Mouse (Mus musculus): ENCODE measurements around the gene Fcgr3. TPM values are rescaled to one million over a fixed set of nuclear protein-coding genes. Genes with fewer than 3 reads are reported as not detected.
"Not testable (repeated sequence)": the region's sequence is repeated elsewhere in the genome, so short reads cannot be mapped to it uniquely, and the experiment has no call there.

Gene Fcgr3
- polyA plus RNA-seq, 2 experiments = 14.6 to 24.6 TPM

GRCm38 (mm10) chr1:171085718-171086117, 21.0 kb upstream of the Fcgr3 start:
- H3K36me3 ChIP-seq (replicated peaks; ENCODE audit: control insufficient read depth, insufficient read depth, low read depth) = no peaks in the 10 kb centered on the region
- DNase-seq (ENCODE audit: low read depth in 3 of 3, low spot score in 3 of 3) (no peak), ATAC-seq (ENCODE audit: insufficient read depth) (no peak)
- H3K4me3 ChIP-seq (ENCODE audit: insufficient read depth in 1 of 2, low read depth in 2 of 2, low read length in 2 of 2) = peak overlapping the region; percentile 43 to 45
- H3K4me1 ChIP-seq (replicated peaks; ENCODE audit: control insufficient read depth in 2 of 2, insufficient read depth in 2 of 2, low read length in 1 of 2) = peaks cover 5 to 10% of the 10 kb centered on the region in 2 experiments
- H3K4me2 ChIP-seq (ENCODE audit: low read depth) = peak overlapping the region; percentile 67
- no peak overlapping the region for H3K9ac ChIP-seq (replicated peaks)
- peaks cover 15% of the 10 kb centered on the region for H3K27me3 ChIP-seq (ENCODE audit: control insufficient read depth, insufficient read depth, low read length)
- no peak overlapping the region for H3K27ac ChIP-seq
- H3K9me3 ChIP-seq (ENCODE audit: control insufficient read depth, low read length) = no peaks in the 10 kb centered on the region
- 1% methylated on average over 26 of the region's 26 CpGs for WGBS (ENCODE audit: insufficient replicate concordance)
- TF ChIP-seq CTCF (IDR thresholded peaks at IDR 0.05; ENCODE audit: low read depth) = no peak
- TF ChIP-seq EP300 (IDR thresholded peaks at IDR 0.05; ENCODE audit: low read depth) = no peak

- ATAC-seq (ENCODE audit: insufficient read depth) = peak; percentile 70
- H3K36me3 ChIP-seq (replicated peaks; ENCODE audit: control insufficient read depth, insufficient read depth, low read depth); H3K9ac ChIP-seq (replicated peaks); H3K4me3 ChIP-seq (ENCODE audit: insufficient read depth in 1 of 2, low read depth in 2 of 2, low read length in 2 of 2); H3K27ac ChIP-seq; DNase-seq (ENCODE audit: low read depth in 3 of 3, low spot score in 3 of 3); H3K9me3 ChIP-seq (ENCODE audit: control insufficient read depth, low read length); H3K4me2 ChIP-seq (ENCODE audit: low read depth); H3K4me1 ChIP-seq (replicated peaks; ENCODE audit: control insufficient read depth in 2 of 2, insufficient read depth in 2 of 2, low read length in 1 of 2): not testable (repeated sequence)
- H3K27me3 ChIP-seq (ENCODE audit: control insufficient read depth, insufficient read depth, low read length) = peaks cover 27% of the 10 kb centered on the region
- WGBS (ENCODE audit: insufficient replicate concordance) = 35% methylated on average over 9 of the region's 17 CpGs
Measured at GRCm38 (mm10) chr1:171081512-171082231, 16.9 kb upstream of the Fcgr3 start.

DNA sequence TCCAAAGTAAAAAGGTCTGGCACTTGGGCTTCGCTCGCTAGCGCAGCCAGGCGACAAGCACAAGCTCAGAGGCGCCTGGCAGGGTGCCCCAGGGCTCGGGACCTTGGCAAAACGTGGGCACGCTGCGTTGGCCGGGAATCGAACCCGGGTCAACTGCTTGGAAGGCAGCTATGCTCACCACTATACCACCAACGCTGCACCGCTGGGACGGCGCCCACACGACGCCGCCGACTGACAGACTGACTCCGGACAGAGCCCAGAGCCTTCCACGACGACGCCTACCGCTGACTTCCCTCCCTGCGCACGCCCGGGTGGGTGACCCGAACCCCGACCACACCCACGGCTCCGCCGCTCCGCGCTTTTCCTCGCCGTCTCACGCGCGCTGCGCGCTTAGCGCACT, 15.1 kb upstream of the Fcgr3 start:
- peak; percentile 67 for ATAC-seq (ENCODE audit: insufficient read depth)
- not testable (repeated sequence) for H3K9ac ChIP-seq (replicated peaks); H3K4me1 ChIP-seq (replicated peaks; ENCODE audit: control insufficient read depth in 2 of 2, insufficient read depth in 2 of 2, low read length in 1 of 2); H3K9me3 ChIP-seq (ENCODE audit: control insufficient read depth, low read length); DNase-seq (ENCODE audit: low read depth in 3 of 3, low spot score in 3 of 3); H3K27ac ChIP-seq; H3K4me3 ChIP-seq (ENCODE audit: insufficient read depth in 1 of 2, low read depth in 2 of 2, low read length in 2 of 2); H3K36me3 ChIP-seq (replicated peaks; ENCODE audit: control insufficient read depth, insufficient read depth, low read depth); H3K4me2 ChIP-seq (ENCODE audit: low read depth)
- peaks cover 14% of the 10 kb centered on the region for H3K27me3 ChIP-seq (ENCODE audit: control insufficient read depth, insufficient read depth, low read length)
- no CpG with 5 or more reads among the region's 43 CpGs for WGBS (ENCODE audit: insufficient replicate concordance)

DNA sequence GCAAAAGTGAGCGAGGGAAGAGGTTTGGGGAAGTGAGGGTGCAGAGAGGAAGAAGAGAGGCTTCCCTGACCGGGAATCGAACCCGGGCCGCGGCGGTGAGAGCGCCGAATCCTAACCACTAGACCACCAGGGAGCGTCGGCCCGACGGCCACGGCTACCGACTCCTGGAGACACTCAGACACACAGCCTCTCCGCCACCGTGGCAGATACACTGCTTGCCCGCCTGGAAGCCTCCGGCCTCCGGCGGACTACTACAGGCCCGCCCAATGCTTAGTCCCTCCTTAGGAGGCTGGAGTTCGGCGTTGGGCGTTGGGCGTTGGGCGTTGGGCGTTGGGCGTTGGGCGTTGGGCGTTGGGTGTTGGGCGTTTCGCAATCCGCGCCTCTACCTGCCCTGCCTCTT, 14.6 kb upstream of the Fcgr3 start:
- peak; percentile 73 for ATAC-seq (ENCODE audit: insufficient read depth)
- H3K36me3 ChIP-seq (replicated peaks; ENCODE audit: control insufficient read depth, insufficient read depth, low read depth); DNase-seq (ENCODE audit: low read depth in 3 of 3, low spot score in 3 of 3); H3K27ac ChIP-seq; H3K9ac ChIP-seq (replicated peaks); H3K4me3 ChIP-seq (ENCODE audit: insufficient read depth in 1 of 2, low read depth in 2 of 2, low read length in 2 of 2); H3K4me2 ChIP-seq (ENCODE audit: low read depth); H3K9me3 ChIP-seq (ENCODE audit: control insufficient read depth, low read length); H3K4me1 ChIP-seq (replicated peaks; ENCODE audit: control insufficient read depth in 2 of 2, insufficient read depth in 2 of 2, low read length in 1 of 2): not testable (repeated sequence)
- H3K27me3 ChIP-seq (ENCODE audit: control insufficient read depth, insufficient read depth, low read length) = peaks cover 14% of the 10 kb centered on the region
- 0% methylated on average over 1 of the region's 35 CpGs for WGBS (ENCODE audit: insufficient replicate concordance)

- not testable (repeated sequence) for H3K4me3 ChIP-seq (ENCODE audit: insufficient read depth in 1 of 2, low read depth in 2 of 2, low read length in 2 of 2)
- WGBS (ENCODE audit: insufficient replicate concordance) = 19% methylated on average over 11 of the region's 12 CpGs
Measured at GRCm38 (mm10) chr1:171078419-171078818, 13.7 kb upstream of the Fcgr3 start.

More at GRCm38 (mm10) chr1:171078419-171078818, 13.7 kb upstream of the Fcgr3 start:
- not testable (repeated sequence) for H3K4me1 ChIP-seq (replicated peaks; ENCODE audit: control insufficient read depth in 2 of 2, insufficient read depth in 2 of 2, low read length in 1 of 2); DNase-seq (ENCODE audit: low read depth in 3 of 3, low spot score in 3 of 3); H3K36me3 ChIP-seq (replicated peaks; ENCODE audit: control insufficient read depth, insufficient read depth, low read depth); H3K4me2 ChIP-seq (ENCODE audit: low read depth); H3K9ac ChIP-seq (replicated peaks); H3K27ac ChIP-seq; H3K9me3 ChIP-seq (ENCODE audit: control insufficient read depth, low read length); ATAC-seq (ENCODE audit: insufficient read depth)
- H3K27me3 ChIP-seq (ENCODE audit: control insufficient read depth, insufficient read depth, low read length) = peaks cover 14% of the 10 kb centered on the region
